Mouse (Mus musculus) heart, postnatal 36 days (tissue): ENCODE measurements around the gene Bcl11a. TPM values are rescaled to one million over a fixed set of nuclear protein-coding genes. Genes with fewer than 3 reads are reported as not detected.

Experiments used
- DNase-seq, 2 experiments: peaks; one replicate each; pipeline ENCODE4 v3.0.0; 2021 to 2022
- intact Hi-C: fragments of 180-260 bp; cut with DNase I; formaldehyde crosslinking; loops from one replicate; pipeline ENCODE4 v1.15.1; 2025
- total RNA-seq, 2 experiments: library from RNA; stranded (reverse); gene quantifications; 2 replicates each; pipeline ENCODE4 v1.2.3; 2021

Bcl11a gene
- total RNA-seq, 2 experiments from 2014 or later = 4.5 to 5.0 TPM

DNA sequence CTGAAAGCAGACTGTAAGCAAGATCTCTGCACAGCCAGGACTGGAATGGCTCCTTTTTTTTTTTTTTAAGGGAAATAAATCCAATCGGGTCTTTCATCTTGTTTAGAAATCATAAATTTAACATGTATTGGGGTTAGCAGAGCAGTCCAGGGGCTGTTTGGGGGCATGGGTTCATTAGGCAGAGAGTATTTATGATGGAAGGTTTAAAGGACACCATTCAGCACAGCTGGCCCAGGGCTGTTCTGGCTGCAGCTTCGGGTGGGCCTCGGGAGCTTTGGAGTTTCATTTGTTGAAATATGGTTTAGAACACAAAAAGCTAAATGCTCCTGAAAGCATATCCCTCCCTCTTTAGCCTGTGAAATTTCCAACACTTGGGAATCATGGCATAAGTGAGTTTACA is 112.6 kb downstream of the Bcl11a start:
- intact Hi-C loops = no loop called here

DNA sequence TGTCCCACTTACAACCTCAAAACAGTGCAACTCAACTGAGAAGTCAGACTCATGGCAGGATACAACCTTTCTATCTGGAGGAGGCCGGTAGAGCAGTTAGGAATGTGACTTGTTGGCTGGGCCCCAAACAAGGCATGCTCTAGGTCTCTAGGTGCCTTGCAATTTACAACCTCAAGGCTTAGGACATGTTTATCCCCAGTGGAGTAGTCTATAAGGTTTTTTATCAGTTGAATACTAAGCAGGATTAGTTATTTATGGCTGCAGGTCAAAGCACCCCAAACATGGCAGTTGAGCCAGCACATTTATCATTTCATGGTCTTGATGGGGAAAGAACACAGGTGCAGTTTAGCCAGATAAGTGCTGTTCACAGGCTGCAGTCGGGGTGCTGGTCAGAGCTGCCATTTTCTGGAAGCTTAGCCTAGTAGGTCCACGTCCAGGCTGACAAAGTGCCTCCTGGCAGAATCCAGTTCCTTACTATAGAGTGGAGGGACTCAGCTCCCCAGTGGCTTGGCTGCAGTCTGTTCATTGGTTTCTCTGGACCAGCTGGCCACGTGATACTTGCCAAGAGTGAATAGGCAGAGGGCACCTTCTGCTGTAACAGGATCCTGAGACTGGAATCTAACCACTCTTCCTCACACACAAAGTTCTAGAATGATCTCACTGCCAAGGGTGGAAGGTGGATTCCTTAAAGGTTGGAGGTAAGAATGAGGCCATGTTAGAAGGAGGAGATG is 118.8 kb downstream of the Bcl11a start:
- no peak for DNase-seq
- intact Hi-C loops = no loop called here

More for the DNA sequence above, 112.6 kb downstream of the Bcl11a start:
- DNase-seq = no peak

DNA sequence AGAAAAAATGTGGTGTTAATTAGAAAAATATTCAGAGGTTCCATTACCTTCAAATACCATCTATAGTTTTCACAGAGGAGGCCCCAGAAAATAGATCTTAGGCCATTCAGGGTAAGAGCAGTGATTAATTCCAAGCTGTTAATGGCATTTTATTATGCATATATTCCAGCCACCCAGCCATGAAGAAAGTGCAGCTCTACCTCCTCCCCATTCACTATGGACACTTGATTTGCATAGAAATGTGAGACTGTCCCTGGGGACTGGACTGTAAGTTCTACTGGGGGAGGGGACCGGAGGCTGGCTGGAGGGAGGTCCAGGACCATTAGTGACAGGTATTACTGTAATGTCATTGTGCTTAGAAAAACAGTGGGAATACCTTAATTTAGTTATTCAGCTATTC is 119.6 kb downstream of the Bcl11a start:
- no peak for DNase-seq
- intact Hi-C loops = no loop called here

DNA sequence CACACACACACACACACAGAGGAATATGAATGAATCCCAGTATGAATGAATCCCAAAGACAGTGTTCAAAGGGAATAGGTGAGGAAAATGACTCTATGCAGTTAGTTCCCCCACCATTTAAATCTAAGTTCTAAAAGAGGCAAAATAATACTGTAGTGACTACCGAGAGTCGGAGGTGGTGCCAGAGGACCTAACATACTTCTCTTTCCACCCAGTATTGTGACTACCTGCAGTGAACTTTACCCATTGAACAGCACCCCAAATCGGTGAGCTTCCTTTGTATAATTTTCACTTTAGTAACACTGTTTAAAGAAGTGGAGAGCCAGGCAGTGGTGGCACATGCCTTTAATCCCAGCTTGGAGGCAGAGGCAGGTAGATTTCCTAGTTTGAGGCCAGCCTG is 121.7 kb downstream of the Bcl11a start:
- DNase-seq = no peak
- intact Hi-C loops = no loop called here

DNA sequence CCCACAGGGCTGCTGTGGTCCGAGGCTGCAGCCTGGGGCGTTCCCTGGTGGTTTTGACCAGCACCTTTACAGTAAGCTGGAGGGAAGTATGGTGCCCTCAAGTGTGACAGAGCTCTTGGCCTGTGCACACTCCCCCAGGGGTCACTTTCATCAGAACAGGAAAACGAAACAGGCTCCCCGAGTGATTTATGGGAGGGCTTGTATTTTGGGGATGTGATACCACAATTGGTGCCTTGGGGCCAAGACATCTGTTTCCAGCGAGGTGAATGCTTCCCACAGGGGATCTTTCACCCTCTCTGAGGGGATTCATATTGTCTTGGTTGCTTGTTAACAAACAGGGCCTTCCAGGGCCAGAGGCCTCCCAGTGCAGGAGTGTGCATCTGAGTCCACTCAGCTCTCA is 122.5 kb downstream of the Bcl11a start:
- no peak for DNase-seq
- intact Hi-C loops = no loop called here

DNA sequence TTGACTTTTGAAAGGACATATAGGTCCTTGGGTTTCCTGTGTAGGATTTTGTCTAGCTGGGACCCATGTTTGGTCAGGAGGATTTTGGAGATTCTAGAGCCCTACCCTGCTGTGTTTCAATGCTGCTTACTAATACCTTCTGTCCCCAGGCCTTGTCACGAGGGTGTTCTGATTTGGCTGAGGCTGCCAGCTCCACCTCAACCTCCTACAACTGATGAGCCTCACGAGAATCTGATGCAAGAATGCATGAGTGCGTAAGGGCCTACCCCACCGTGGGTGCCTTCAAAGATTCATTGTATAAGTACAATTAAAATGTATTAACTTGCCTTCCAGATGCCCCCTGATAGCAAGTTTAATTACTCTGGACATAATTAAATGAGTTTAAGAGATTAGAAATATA is 123.4 kb downstream of the Bcl11a start:
- no peak for DNase-seq
- intact Hi-C loops = no loop called here

DNA sequence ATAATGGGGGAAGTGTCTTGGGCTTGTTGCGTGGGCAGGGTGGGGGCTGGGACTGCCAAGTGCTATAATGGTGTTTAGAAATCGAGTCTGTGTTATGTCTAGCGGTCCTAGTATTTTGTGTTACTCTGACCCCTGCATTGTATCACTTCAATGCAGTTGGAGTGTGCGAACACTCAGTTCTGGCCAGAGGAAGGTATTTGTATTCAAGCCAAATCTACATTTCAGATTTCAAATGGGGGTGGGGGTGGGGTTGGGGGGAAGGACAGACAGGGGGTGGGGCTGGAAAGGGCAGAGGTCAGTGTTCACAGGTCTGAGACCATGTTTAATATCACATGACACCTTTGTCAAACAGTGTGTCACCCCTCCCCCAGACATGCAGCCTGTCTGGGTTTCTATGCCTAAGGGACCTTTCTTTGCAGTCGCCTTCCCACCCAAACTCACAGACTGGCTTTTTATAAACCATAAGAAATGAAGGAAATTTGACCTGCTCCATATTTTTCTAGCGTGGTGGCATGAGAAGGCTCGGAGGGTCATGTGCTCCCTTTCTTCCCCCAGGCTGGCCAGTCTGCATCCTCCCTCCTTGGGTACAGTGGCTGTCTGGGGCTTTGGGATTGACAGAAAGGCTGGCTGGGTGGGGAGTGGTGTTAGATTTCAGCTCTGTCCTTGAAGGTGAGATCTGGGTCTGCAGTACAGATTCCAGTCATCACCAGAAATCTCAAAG is 124.9 kb downstream of the Bcl11a start:
- intact Hi-C loops = no loop called here
- DNase-seq = no peak

DNA sequence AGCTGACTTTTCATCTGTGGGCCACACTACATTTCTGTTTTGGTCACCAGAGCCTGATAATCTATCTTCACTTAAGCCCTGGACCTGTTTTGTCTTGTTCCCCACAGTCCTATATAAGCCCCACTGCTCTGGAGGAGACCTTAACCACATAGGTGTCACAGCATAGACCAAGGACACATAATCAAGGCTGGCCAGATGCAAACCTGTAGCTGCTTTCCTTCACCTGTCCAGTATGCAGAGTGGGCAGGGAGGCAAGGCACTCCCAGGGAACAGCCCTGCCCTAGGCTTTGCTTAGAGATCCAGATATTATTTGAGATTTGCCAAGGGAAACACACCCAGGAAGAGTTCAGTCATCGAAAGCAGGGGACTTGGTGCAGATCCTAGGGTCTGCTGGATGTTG is 125.6 kb downstream of the Bcl11a start:
- DNase-seq = no peak
- intact Hi-C loops = no loop called here

DNA sequence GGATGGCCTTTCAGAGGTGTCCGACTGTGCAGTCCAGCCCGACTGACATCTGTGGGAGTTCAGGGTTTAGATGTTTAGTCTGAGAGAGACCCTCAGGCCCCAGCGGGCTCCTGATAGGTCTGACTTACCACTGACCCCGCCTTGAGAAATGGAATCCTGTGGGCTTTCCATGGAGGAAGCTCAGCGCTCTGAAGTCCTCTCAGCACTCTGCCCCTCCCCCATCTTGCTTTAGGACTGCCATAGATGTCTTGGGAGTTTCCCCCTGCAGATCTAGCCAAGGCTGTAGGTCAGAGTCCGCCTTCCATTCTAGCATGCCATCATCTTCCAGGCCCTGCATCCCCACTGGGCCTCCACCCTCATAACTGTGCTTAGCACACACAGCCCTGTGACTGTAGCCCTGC is 131.1 kb downstream of the Bcl11a start:
- intact Hi-C loops = no loop called here
- DNase-seq = no peak

DNA sequence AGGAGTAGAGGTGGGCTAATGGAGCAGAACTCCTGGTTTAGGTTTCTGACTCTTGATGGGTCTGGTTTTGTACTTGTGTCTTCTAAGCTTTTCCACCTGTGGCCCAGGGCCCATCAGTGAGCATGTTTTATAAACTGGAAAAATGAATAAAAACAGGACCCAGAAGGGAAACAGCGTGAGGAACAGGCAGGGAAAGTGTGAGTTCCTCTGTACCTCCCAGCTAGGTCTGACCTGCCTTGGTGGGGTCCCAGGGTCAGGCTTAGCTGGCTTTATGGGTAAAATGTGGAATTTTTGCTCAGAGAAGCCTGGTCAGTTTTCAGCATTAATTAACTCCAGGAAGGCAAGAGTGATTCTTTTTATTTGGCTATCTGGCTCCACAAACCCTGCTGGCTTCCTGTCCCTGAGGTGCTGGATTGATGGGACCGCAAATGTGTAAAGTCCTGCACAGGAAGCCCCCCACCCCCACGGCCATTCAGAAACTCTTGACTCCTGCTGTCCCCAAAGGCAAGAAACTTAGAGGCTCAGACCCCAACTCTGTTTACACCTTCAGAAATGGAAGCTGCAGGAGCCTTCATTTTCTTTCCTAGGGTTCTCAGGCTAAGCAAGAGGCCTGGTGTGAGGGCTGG is 136.8 kb downstream of the Bcl11a start:
- intact Hi-C loops = no loop called here
- no peak for DNase-seq

DNA sequence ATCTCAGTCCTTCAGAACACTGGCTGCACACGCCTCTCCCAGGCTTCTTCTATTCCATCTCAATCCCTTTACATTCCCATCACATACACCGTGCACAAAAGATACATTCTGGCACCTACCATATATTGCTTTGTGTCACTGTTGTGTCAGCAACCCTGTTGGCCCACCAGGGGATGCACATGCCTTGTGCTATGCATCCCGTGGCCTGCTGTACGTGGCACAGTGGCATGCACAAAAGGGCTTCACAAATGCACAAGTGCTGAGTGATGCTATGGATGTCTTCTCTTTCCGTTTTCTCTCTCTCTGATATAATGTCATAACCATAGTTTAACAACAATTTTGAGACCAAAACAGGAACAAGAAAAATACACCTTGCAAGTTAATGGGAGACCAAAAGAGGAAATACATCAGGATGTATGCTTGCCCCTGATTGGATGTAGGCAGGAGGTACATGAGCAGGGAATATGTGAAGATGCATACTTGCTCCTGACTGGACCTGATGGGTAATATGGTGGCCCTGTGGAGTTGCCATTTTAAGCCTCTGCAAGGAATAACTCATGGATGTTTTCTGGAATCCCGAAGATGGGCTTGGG is 140.0 kb downstream of the Bcl11a start:
- DNase-seq = no peak
- intact Hi-C loops = no loop called here

DNA sequence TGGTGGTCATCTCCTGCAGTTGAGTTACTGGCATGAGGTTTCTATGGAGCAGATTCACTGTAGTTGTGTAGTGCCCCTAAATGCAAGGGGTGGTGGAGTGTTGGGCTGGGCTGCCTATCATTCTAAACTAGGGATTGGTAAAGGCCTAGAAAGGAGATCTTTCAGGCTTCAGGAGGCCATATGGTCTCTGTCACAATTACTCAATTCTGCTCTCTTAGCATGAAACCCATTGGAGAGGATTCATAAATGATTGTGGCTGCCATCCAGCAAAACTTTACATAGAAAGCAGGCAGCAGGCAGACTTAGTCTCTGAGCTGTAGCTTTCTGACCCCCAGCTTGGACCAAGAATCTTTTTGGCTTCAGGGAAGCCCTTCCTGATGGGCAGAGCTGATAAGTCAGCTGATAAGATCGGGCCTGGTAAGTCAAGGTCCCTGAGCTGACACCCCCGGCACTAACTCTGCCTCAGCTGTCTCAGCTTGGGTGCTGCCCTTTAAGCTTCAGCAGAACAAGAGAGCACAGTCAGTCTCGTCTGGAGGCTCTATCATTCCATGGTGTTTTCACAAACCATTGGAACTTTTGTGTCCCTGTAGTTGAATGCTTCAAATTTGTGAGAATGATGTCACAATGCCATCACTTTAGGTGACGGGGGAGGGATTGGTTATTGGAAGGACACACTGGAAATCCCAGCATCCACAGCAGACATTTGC is 143.9 kb downstream of the Bcl11a start:
- no peak for DNase-seq
- intact Hi-C loops = no loop called here

Other genes starting within 250 kb of the Bcl11a start
- 1 to 10 TPM; 7.2 to 7.4 TPM for gene Papolg, start 182.8 kb upstream of the Bcl11a start, total RNA-seq
- gene A830031A19Rik, start 3.0 kb upstream of the Bcl11a start, total RNA-seq = not detected